Mouse (Mus musculus) intestine, postnatal 0 days (tissue): ENCODE results near the gene Abat. TPM values are rescaled to one million over a fixed set of nuclear protein-coding genes. Genes with fewer than 3 reads are reported as not detected.

Source experiments
- ATAC-seq: fragments of 200-750 bp; cut with Nextera tagmentation; 2 replicates; pipeline ENCODE4 v1.8.0; 2017; ENCODE audit warnings: mild to moderate bottlenecking, moderate TSS enrichment, moderate library complexity
- H3K27ac ChIP-seq: fragments of 300-500 bp; sonication (generic); 2 replicates; pipeline ENCODE4 v1.5.1; 2014; ENCODE audit warnings: mild to moderate bottlenecking, low read depth, low read length, moderate library complexity
- H3K27me3 ChIP-seq: fragments of 300-500 bp; sonication (generic); replicated peaks from 2 replicates; pipeline ENCODE4 v1.6.1; 2014; ENCODE audit warnings: low read length, mixed read lengths; ENCODE audit not compliant: control insufficient read depth, insufficient read depth
- H3K36me3 ChIP-seq: fragments of 300-500 bp; sonication (generic); 2 replicates; pipeline ENCODE4 v1.6.1; 2014; ENCODE audit warnings: mild to moderate bottlenecking, moderate library complexity; ENCODE audit not compliant: control insufficient read depth, insufficient read depth
- H3K4me1 ChIP-seq: fragments of 300-500 bp; sonication (generic); replicated peaks from 2 replicates; pipeline ENCODE4 v1.6.1; 2014; ENCODE audit warnings: antibody characterized with exemption, low read length, mixed read lengths; ENCODE audit not compliant: control insufficient read depth, insufficient read depth
- H3K4me2 ChIP-seq: fragments of 300-500 bp; sonication (generic); replicated peaks from 2 replicates; pipeline ENCODE4 v1.6.1; 2014; ENCODE audit warnings: low read depth, mild to moderate bottlenecking, moderate library complexity
- H3K4me3 ChIP-seq: fragments of 300-500 bp; sonication (generic); 2 replicates; pipeline ENCODE4 v1.5.1; 2014; ENCODE audit warnings: low read depth, low read length
- H3K9ac ChIP-seq: fragments of 300-500 bp; sonication (generic); 2 replicates; pipeline ENCODE4 v1.6.1; 2014; ENCODE audit warnings: mild to moderate bottlenecking, low read depth, low read length
- H3K9me3 ChIP-seq: fragments of 300-500 bp; sonication (generic); 2 replicates; pipeline ENCODE4 v1.6.1; 2016; ENCODE audit warnings: mixed run types; ENCODE audit not compliant: control insufficient read depth
- CTCF ChIP-seq: sonication (generic); IDR thresholded peaks from 2 replicates; pipeline ENCODE4 v1.5.1; 2016; ENCODE audit warnings: low read depth, mild to moderate bottlenecking, control low read depth, antibody characterized with exemption, moderate library complexity
- WGBS: fragments of 180-500 bp; shearing (Covaris S2); extraction: QIAGEN DNeasy Blood & Tissue Kit; methylation state at CpG from one replicate; pipeline ENCODE4 v1.1.7; 2014; 5-methylcytosine and 5-hydroxymethylcytosine counted together
- polyA plus RNA-seq: library from polyadenylated mRNA; unstranded; fragments of >200 nt; fragmentation: Nextera tagmentation; extraction: Ambion mirVana; gene quantifications from 2 replicates; pipeline ENCODE4 v1.2.1, GENCODE M21; 2015

Gene Abat
- polyA plus RNA-seq, 1 experiment from 2014 or later = 30.8 TPM

GRCm38 (mm10) chr16:8564836-8565235 is 51.6 kb downstream of the Abat start:
- Histone ChIP-seq H3K4me2 (no peak overlapping the region), H3K27ac (peak overlapping the region; percentile 77), H3K9ac (no peak overlapping the region), H3K36me3 (peaks cover 4% of the 10 kb centered on the region; the same call in 1 of the 2 replicates), H3K9me3 (0 out of 2 replicates have a peak, but pooled peaks cover 4% of the 10 kb centered on the region), H3K4me1 (peaks cover 15% of the 10 kb centered on the region), H3K27me3 (no peaks in the 10 kb centered on the region), H3K4me3 (no peak overlapping the region)
- no peak for ATAC-seq
- 84% methylated on average over 2 of the region's 2 CpGs for WGBS
- no peak for TF ChIP-seq CTCF

GRCm38 (mm10) chr16:8565539-8565938 is 52.3 kb downstream of the Abat start:
- no peak for TF ChIP-seq CTCF
- WGBS = 44% methylated on average over 2 of the region's 2 CpGs
- Histone ChIP-seq H3K4me3 (no peak overlapping the region), H3K27ac (peak overlapping the region; percentile 77), H3K4me2 (no peak overlapping the region; the same call in 1 of the 2 replicates), H3K27me3 (no peaks in the 10 kb centered on the region), H3K36me3 (no peaks in the 10 kb centered on the region), H3K9ac (no peak overlapping the region), H3K9me3 (no peaks in the 10 kb centered on the region), H3K4me1 (peaks cover 17% of the 10 kb centered on the region)
- ATAC-seq = peak; percentile 27; the same call in 1 of the 2 replicates

- 12% methylated on average over 3 of the region's 3 CpGs for WGBS
- Histone ChIP-seq H3K9ac (no peak overlapping the region), H3K36me3 (no peaks in the 10 kb centered on the region), H3K4me2 (peak overlapping the region; percentile 13; the same call in 1 of the 2 replicates), H3K4me3 (no peak overlapping the region), H3K27ac (peak overlapping the region; percentile 77), H3K4me1 (peaks cover 22% of the 10 kb centered on the region), H3K27me3 (no peaks in the 10 kb centered on the region), H3K9me3 (no peaks in the 10 kb centered on the region)
- peak; percentile 81 for ATAC-seq
- no peak for TF ChIP-seq CTCF
Measured at GRCm38 (mm10) chr16:8566115-8566711, 53.0 kb downstream of the Abat start.

GRCm38 (mm10) chr16:8568881-8569280 is 55.7 kb downstream of the Abat start:
- no peaks in the 10 kb centered on the region for H3K9me3 ChIP-seq
- no peak for TF ChIP-seq CTCF
- H3K27ac ChIP-seq = no peak overlapping the region
- no peaks in the 10 kb centered on the region for H3K27me3 ChIP-seq
- H3K36me3 ChIP-seq = 0 out of 2 replicates have a peak, but pooled peaks cover 4% of the 10 kb centered on the region
- H3K4me2 ChIP-seq = no peak overlapping the region
- H3K4me3 ChIP-seq = no peak overlapping the region
- no peak overlapping the region for H3K9ac ChIP-seq
- no peak for ATAC-seq
- H3K4me1 ChIP-seq = peaks cover 22% of the 10 kb centered on the region
- WGBS = 79% methylated on average over 7 of the region's 7 CpGs

GRCm38 (mm10) chr16:8570336-8570735 is 57.1 kb downstream of the Abat start:
- ATAC-seq = no peak
- 73% methylated on average over 12 of the region's 12 CpGs for WGBS
- Histone ChIP-seq H3K9ac (no peak overlapping the region), H3K27ac (no peak overlapping the region; the same call in 1 of the 2 replicates), H3K4me1 (peaks cover 20% of the 10 kb centered on the region; the same call in 1 of the 2 replicates), H3K36me3 (peaks cover 14% of the 10 kb centered on the region; the same call in 1 of the 2 replicates), H3K27me3 (no peaks in the 10 kb centered on the region), H3K4me2 (no peak overlapping the region), H3K4me3 (no peak overlapping the region), H3K9me3 (no peaks in the 10 kb centered on the region)
- TF ChIP-seq CTCF = no peak

GRCm38 (mm10) chr16:8570901-8571615 is 57.8 kb downstream of the Abat start:
- Histone ChIP-seq H3K36me3 (peaks cover 14% of the 10 kb centered on the region; the same call in 1 of the 2 replicates), H3K4me2 (no peak overlapping the region), H3K9me3 (no peaks in the 10 kb centered on the region), H3K4me1 (peaks cover 13% of the 10 kb centered on the region; the same call in 1 of the 2 replicates), H3K9ac (no peak overlapping the region), H3K27ac (no peak overlapping the region), H3K4me3 (no peak overlapping the region), H3K27me3 (no peaks in the 10 kb centered on the region)
- WGBS = 44% methylated on average over 11 of the region's 11 CpGs
- no peak for TF ChIP-seq CTCF
- ATAC-seq = peak; percentile 62
